Comparison of ENCODE assay signal across 7 mouse cellular contexts in genomic region chr2:167015382-167015718, GRCm38 (mm10). TPM values are rescaled to one million over a fixed set of nuclear protein-coding genes. Genes with fewer than 3 reads are reported as not detected.
A peak's percentile ranks its signal among the peaks of the same experiment; 100 is the strongest.
DNase-seq lines count a peak whose midpoint lies in the region; ATAC-seq and TF ChIP-seq lines count a peak whose summit lies in the region.

No protein-coding gene starts in this region.

- WGBS in spleen, adult 2 months = under 1% methylated on average over 19 of the region's 21 CpGs
- WGBS in forebrain, embryonic 10.5 days = 1% methylated on average over 21 of the region's 21 CpGs
- WGBS in limb, embryonic 15.5 days = under 1% methylated on average over 21 of the region's 21 CpGs

- TF ChIP-seq CTCF in spleen, adult 2 months (IDR thresholded peaks at IDR 0.05; ENCODE audit: extremely low read depth, insufficient read depth, insufficient read length, insufficient replicate concordance) = no peak

- peak overlapping the region; percentile 76 for H3K27ac ChIP-seq in spleen, adult 2 months (ENCODE audit: insufficient read depth, low read length)
- H3K27ac ChIP-seq in forebrain, embryonic 10.5 days = peak overlapping the region; percentile 87
- 0 out of 2 replicates have a peak overlapping the region, but pooled peaks have one; percentile 89 for H3K27ac ChIP-seq in limb, embryonic 15.5 days

- peak overlapping the region; percentile 90 for H3K4me2 ChIP-seq in limb, embryonic 15.5 days

- peaks cover 9% of the 10 kb centered on the region for H3K36me3 ChIP-seq in spleen, adult 2 months (ENCODE audit: control insufficient read depth, insufficient read depth, low read length)
- H3K36me3 ChIP-seq in forebrain, embryonic 10.5 days (replicated peaks) = peaks cover 36% of the 10 kb centered on the region
- peaks cover 28% of the 10 kb centered on the region for H3K36me3 ChIP-seq in limb, embryonic 15.5 days

- H3K4me3 ChIP-seq in spleen, adult 2 months (ENCODE audit: extremely low read depth, insufficient read depth, insufficient read length) = peak overlapping the region; percentile 94
- peak overlapping the region; percentile 85 for H3K4me3 ChIP-seq in forebrain, embryonic 10.5 days
- peak overlapping the region; percentile 95 for H3K4me3 ChIP-seq in limb, embryonic 15.5 days

- DNase-seq in spleen, adult 2 months (ENCODE audit: low read depth in 1 of 2, low spot score in 2 of 2) = no peak
- no peak for DNase-seq in spleen, postnatal 14 days (ENCODE audit: low spot score in 2 of 2)
- no peak for DNase-seq in forebrain, embryonic 10.5 days (ENCODE audit: extremely low spot score, low spot score)
- DNase-seq in gastrocnemius, adult 8-10 months (ENCODE audit: low spot score in 2 of 2) = no peak
- DNase-seq in right cerebral cortex, postnatal 4 days = no peak

- H3K9ac ChIP-seq in limb, embryonic 15.5 days = peak overlapping the region; percentile 62

- ATAC-seq in limb, embryonic 15.5 days (ENCODE audit: insufficient number of reproducible peaks, low FRiP score, low TSS enrichment, low read depth) = 0 out of 2 replicates have a peak, but pooled peaks have one; percentile 50
- ATAC-seq in monocyte, adult 5-6 weeks (replicated peaks; ENCODE audit: insufficient number of reproducible peaks, low FRiP score, low TSS enrichment, poor library complexity, severe bottlenecking) = no peak

- H3K27me3 ChIP-seq in spleen, adult 2 months (ENCODE audit: control insufficient read depth, insufficient read depth, low read length) = no peaks in the 10 kb centered on the region
- no peaks in the 10 kb centered on the region for H3K27me3 ChIP-seq in forebrain, embryonic 10.5 days (ENCODE audit: poor library complexity, severe bottlenecking)
- no peaks in the 10 kb centered on the region for H3K27me3 ChIP-seq in limb, embryonic 15.5 days

- H3K9me3 ChIP-seq in forebrain, embryonic 10.5 days = no peaks in the 10 kb centered on the region
- no peaks in the 10 kb centered on the region for H3K9me3 ChIP-seq in limb, embryonic 15.5 days

- peaks cover 7% of the 10 kb centered on the region; the same call in 1 of the 2 replicates for H3K4me1 ChIP-seq in spleen, adult 2 months (ENCODE audit: control insufficient read depth, insufficient read depth, insufficient read length)
- peaks cover 25% of the 10 kb centered on the region for H3K4me1 ChIP-seq in forebrain, embryonic 10.5 days
- H3K4me1 ChIP-seq in limb, embryonic 15.5 days = peaks cover 25% of the 10 kb centered on the region

- no peak for TF ChIP-seq POLR2A in spleen, adult 2 months (IDR thresholded peaks at IDR 0.05; ENCODE audit: low read depth, low read length)

RNA-seq across cellular contexts. Expression of gene Ddx27, which starts 0.4 kb away (rescaled TPM):
- 27.4 and 32.9 TPM in 2 replicates for polyA plus RNA-seq in spleen, adult 2 months (2012; rRNA removed)
- 76.1 and 77.8 TPM in 2 replicates for polyA plus RNA-seq in forebrain, embryonic 10.5 days (2016; fragmentation: Nextera tagmentation; extraction: Ambion mirVana)
- 43.8 and 45.3 TPM in 2 replicates for polyA plus RNA-seq in limb, embryonic 15.5 days (2015; fragmentation: Nextera tagmentation; extraction: Ambion mirVana)
- 80.0 to 90.5 TPM (median 85.6 TPM) in 3 replicates for total RNA-seq in monocyte, adult 5-6 weeks (2017)
- total RNA-seq in gastrocnemius, adult 8-10 months (2022) = 10 to 100 TPM in 2 of 4 experiments, 1 to 10 TPM in 2; 8.0 to 12.5 (median 9.8) TPM

RNA-seq across cellular contexts. Expression of gene Stau1, which starts 19.3 kb away (rescaled TPM):
- polyA plus RNA-seq in spleen, adult 2 months (2012; rRNA removed) = 15.2 and 15.6 TPM in 2 replicates
- 87.9 and 91.6 TPM in 2 replicates for polyA plus RNA-seq in forebrain, embryonic 10.5 days (2016; fragmentation: Nextera tagmentation; extraction: Ambion mirVana)
- polyA plus RNA-seq in limb, embryonic 15.5 days (2015; fragmentation: Nextera tagmentation; extraction: Ambion mirVana) = 98.2 and 99.9 TPM in 2 replicates
- total RNA-seq in monocyte, adult 5-6 weeks (2017) = 48.5 to 62.6 TPM (median 52.8 TPM) in 3 replicates
- 10 to 100 TPM; 33.3 to 37.3 (median 35.2) TPM for total RNA-seq in gastrocnemius, adult 8-10 months (2022)

RNA-seq across cellular contexts. Expression of gene Znfx1, which starts 47.5 kb away (rescaled TPM):
- 29.9 and 33.9 TPM in 2 replicates for polyA plus RNA-seq in spleen, adult 2 months (2012; rRNA removed)
- 5.2 and 5.3 TPM in 2 replicates for polyA plus RNA-seq in forebrain, embryonic 10.5 days (2016; fragmentation: Nextera tagmentation; extraction: Ambion mirVana)
- 8.5 and 9.1 TPM in 2 replicates for polyA plus RNA-seq in limb, embryonic 15.5 days (2015; fragmentation: Nextera tagmentation; extraction: Ambion mirVana)
- total RNA-seq in monocyte, adult 5-6 weeks (2017) = 25.0 to 58.3 TPM (median 29.7 TPM) in 3 replicates
- total RNA-seq in gastrocnemius, adult 8-10 months (2022) = 10 to 100 TPM; 26.7 to 32.5 (median 28.5) TPM
